Mouse (Mus musculus) frontal cortex, adult 2 months (tissue): ENCODE data around the gene Zfp248. TPM values are rescaled to one million over a fixed set of nuclear protein-coding genes. Genes with fewer than 3 reads are reported as not detected.

Experiments used
- DNase-seq, 2 experiments: peaks; one replicate each; pipeline ENCODE4 v3.0.0; 2022; ENCODE audit warnings: low spot score in 1 of 2; ENCODE audit errors: extremely low spot score in 1 of 2
- polyA plus RNA-seq: library from polyadenylated mRNA; depleted of rRNA; stranded (reverse); fragments of >200 nt; gene quantifications from 2 replicates; pipeline ENCODE4 v1.2.3, GENCODE M21; 2012; rRNA removed

Zfp248 gene
- polyA plus RNA-seq, 1 experiment, result 8.7 TPM

GRCm38 (mm10) chr6:118377611-118378010 lies 77.7 kb downstream of the Zfp248 start:
- DNase-seq, result no peak

Other genes with a start within 250 kb of the Zfp248 start
- gene Bms1, start 36.1 kb downstream of the Zfp248 start, polyA plus RNA-seq, result 23.1 and 27.8 TPM in 2 replicates
- gene Zfp9, start 23.8 kb upstream of the Zfp248 start, polyA plus RNA-seq, result 13.9 and 15.4 TPM in 2 replicates
- 10.1 and 11.5 TPM in 2 replicates for gene Ankrd26, start 106.7 kb upstream of the Zfp248 start, polyA plus RNA-seq